Mouse (Mus musculus): Measurements from ENCODE around the gene Kat2a. TPM values are rescaled to one million over a fixed set of nuclear protein-coding genes. Genes with fewer than 3 reads are reported as not detected.

Kat2a gene
- total and polyA plus RNA-seq, 3 experiments: 59.6 to 143 (median 63.7) TPM

DNA sequence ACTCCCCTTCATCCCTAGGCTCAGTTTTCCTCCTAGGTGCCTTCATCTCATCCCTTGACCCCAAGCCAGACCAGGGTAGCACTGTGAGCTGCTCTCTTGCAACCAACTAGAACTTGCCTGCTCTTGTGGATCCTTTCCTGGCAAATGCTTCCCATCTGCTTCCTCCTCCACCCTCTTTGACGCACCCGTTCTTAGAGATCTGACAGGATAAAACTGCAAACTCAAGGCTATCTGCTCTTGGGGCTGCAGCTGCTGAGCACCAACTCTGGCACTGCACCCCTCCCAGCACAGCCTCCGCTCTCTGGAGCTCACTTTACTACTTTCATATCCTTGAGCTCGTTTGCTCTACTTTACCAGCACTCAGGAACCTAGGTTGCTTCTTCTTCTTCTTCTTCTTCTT, 36.4 kb upstream of the Kat2a start (continued):
- no peak for TF ChIP-seq RCOR1 (IDR thresholded peaks at IDR 0.05; ENCODE audit: low read depth, low read length)
- TF ChIP-seq USF1 (IDR thresholded peaks at IDR 0.05; ENCODE audit: low read depth, low read length): no peak
- no peak for TF ChIP-seq MAZ (IDR thresholded peaks at IDR 0.05; ENCODE audit: low read depth, low read length)

DNA sequence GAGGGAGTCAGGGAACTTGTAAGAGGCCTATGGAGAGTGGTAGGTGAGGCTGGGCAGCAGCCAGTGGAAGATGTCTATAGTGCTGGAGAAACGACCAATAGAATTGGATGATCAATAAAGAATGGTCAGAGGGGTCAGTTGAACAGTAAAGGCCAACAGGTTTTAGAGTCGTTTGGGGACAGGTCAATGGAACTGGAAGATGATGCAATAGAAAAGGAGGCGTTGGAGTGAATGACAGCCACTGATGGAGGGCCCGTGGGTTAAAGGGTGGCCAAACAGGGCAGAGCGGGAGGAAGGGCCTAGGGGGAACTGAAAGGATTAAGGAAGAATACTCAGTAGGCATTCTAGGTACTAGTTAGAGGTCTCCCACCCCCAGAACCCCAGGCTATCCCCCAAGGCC, 34.8 kb upstream of the Kat2a start:
- H3K9ac ChIP-seq (ENCODE audit: control insufficient read depth, low read depth, low read length, poor library complexity, severe bottlenecking): no peak overlapping the region
- no peaks in the 10 kb centered on the region for H3K9me3 ChIP-seq (replicated peaks; ENCODE audit: insufficient read depth, low read length)
- TF ChIP-seq CTCF (IDR thresholded peaks at IDR 0.05 in 2 of 3, conservative IDR thresholded peaks at IDR 0.05 in 1 of 3; ENCODE audit: control insufficient read depth in 1 of 3, insufficient read depth in 1 of 3, low read depth in 2 of 3, low read length in 3 of 3, poor library complexity in 1 of 3, severe bottlenecking in 1 of 3) (no peak), EP300 (IDR thresholded peaks at IDR 0.05; ENCODE audit: low read depth in 1 of 2, low read length in 2 of 2) (no peak), NRF1 (IDR thresholded peaks at IDR 0.05; ENCODE audit: insufficient read depth, low read depth, low read length, poor library complexity, severe bottlenecking) (no peak)
- H3K27me3 ChIP-seq (ENCODE audit: control insufficient read depth in 1 of 2, insufficient read depth in 2 of 2, low read length in 2 of 2): no peaks in the 10 kb centered on the region
- DNase-seq (ENCODE audit: low read depth, low spot score): no peak
- no peak overlapping the region for H3K4me3 ChIP-seq (ENCODE audit: control insufficient read depth in 1 of 2, insufficient read depth in 1 of 2, low read depth in 2 of 2, low read length in 2 of 2)
- no peaks in the 10 kb centered on the region for H3K79me2 ChIP-seq (ENCODE audit: control insufficient read depth, insufficient read depth, low read length, poor library complexity)
- 0 out of 4 replicates have a peak, but pooled peaks cover 0 to 5% of the 10 kb centered on the region in 2 experiments for H3K36me3 ChIP-seq (ENCODE audit: control insufficient read depth in 1 of 2, insufficient read depth in 2 of 2, low read length in 2 of 2)
- H3K27ac ChIP-seq (ENCODE audit: control insufficient read depth, low read depth, low read length): no peak overlapping the region
- peaks cover 3 to 9% of the 10 kb centered on the region in 2 experiments; a peak in 3 of 4 replicates for H3K4me1 ChIP-seq (ENCODE audit: control insufficient read depth in 1 of 2, insufficient read depth in 2 of 2, low read length in 2 of 2)

DNA sequence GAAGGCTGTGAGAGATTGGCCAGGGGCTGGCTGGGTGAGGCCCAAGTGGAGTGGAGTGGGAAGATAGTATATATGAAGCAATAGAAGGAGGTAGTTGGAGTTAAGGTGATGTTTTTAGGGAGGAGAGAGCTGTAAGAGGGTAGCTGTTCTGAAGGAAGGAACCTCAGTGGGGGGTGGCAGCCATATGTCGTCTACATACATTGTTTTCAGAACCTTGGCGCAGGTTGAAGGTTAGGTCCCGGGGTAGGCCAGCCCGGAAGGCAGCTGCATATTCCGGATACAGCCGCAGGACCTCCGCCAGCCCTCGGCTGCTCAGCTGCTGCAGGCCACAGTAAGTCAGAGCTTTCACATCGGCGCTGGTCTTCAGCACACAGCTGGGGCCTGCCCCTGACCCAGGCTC, 34.3 kb upstream of the Kat2a start:
- H3K36me3 ChIP-seq (ENCODE audit: control insufficient read depth in 1 of 2, insufficient read depth in 2 of 2, low read length in 2 of 2): 0 out of 4 replicates have a peak, but pooled peaks cover 0 to 5% of the 10 kb centered on the region in 2 experiments
- H3K4me1 ChIP-seq (ENCODE audit: control insufficient read depth in 1 of 2, insufficient read depth in 2 of 2, low read length in 2 of 2): peaks cover 3 to 9% of the 10 kb centered on the region in 2 experiments; a peak in 3 of 4 replicates
- TF ChIP-seq USF1 (IDR thresholded peaks at IDR 0.05; ENCODE audit: low read depth, low read length) (no peak), SMC3 (IDR thresholded peaks at IDR 0.05; ENCODE audit: low read depth, low read length) (no peak), HCFC1 (IDR thresholded peaks at IDR 0.05; ENCODE audit: low read depth, low read length) (no peak)
- no peak overlapping the region for H3K27ac ChIP-seq (ENCODE audit: control insufficient read depth, low read depth, low read length)
- H3K9ac ChIP-seq (ENCODE audit: control insufficient read depth, low read depth, low read length, poor library complexity, severe bottlenecking): no peak overlapping the region
- H3K27me3 ChIP-seq (ENCODE audit: control insufficient read depth in 1 of 2, insufficient read depth in 2 of 2, low read length in 2 of 2): no peaks in the 10 kb centered on the region
- no peak for DNase-seq (ENCODE audit: low read depth, low spot score)
- no peaks in the 10 kb centered on the region for H3K79me2 ChIP-seq (ENCODE audit: control insufficient read depth, insufficient read depth, low read length, poor library complexity)
- H3K4me3 ChIP-seq (ENCODE audit: control insufficient read depth in 1 of 2, insufficient read depth in 1 of 2, low read depth in 2 of 2, low read length in 2 of 2): no peak overlapping the region
- no peaks in the 10 kb centered on the region for H3K9me3 ChIP-seq (replicated peaks; ENCODE audit: insufficient read depth, low read length)

GRCm38 (mm10) chr11:100745085-100745484, 32.8 kb upstream of the Kat2a start:
- no peaks in the 10 kb centered on the region for H3K9me3 ChIP-seq (replicated peaks; ENCODE audit: insufficient read depth, low read length)
- DNase-seq (ENCODE audit: low read depth, low spot score): peak; percentile 84
- H3K4me1 ChIP-seq (ENCODE audit: control insufficient read depth in 1 of 2, insufficient read depth in 2 of 2, low read length in 2 of 2): peaks cover 3 to 9% of the 10 kb centered on the region in 2 experiments; a peak in 3 of 4 replicates
- no peaks in the 10 kb centered on the region for H3K79me2 ChIP-seq (ENCODE audit: control insufficient read depth, insufficient read depth, low read length, poor library complexity)
- no peaks in the 10 kb centered on the region for H3K27me3 ChIP-seq (ENCODE audit: control insufficient read depth in 1 of 2, insufficient read depth in 2 of 2, low read length in 2 of 2)
- H3K9ac ChIP-seq (ENCODE audit: control insufficient read depth, low read depth, low read length, poor library complexity, severe bottlenecking): no peak overlapping the region
- H3K4me3 ChIP-seq (ENCODE audit: control insufficient read depth in 1 of 2, insufficient read depth in 1 of 2, low read depth in 2 of 2, low read length in 2 of 2): no peak overlapping the region
- no peak overlapping the region for H3K27ac ChIP-seq (ENCODE audit: control insufficient read depth, low read depth, low read length)
- H3K36me3 ChIP-seq (ENCODE audit: control insufficient read depth in 1 of 2, insufficient read depth in 2 of 2, low read length in 2 of 2): 0 out of 4 replicates have a peak, but pooled peaks cover 0 to 5% of the 10 kb centered on the region in 2 experiments
- no peak for TF ChIP-seq USF1 (IDR thresholded peaks at IDR 0.05; ENCODE audit: low read depth, low read length)
- TF ChIP-seq MEF2A (IDR thresholded peaks at IDR 0.05; ENCODE audit: extremely low read depth, insufficient replicate concordance, low read depth, low read length, poor library complexity, severe bottlenecking): no peak
- 0 out of 2 replicates have a peak, but pooled peaks have one; percentile 34 for TF ChIP-seq HCFC1 (IDR thresholded peaks at IDR 0.05; ENCODE audit: low read depth, low read length)
- TF ChIP-seq NRF1 (IDR thresholded peaks at IDR 0.05; ENCODE audit: insufficient read depth, low read depth, low read length, poor library complexity, severe bottlenecking): no peak
- peak; percentile 24; the same call in 1 of the 2 replicates for TF ChIP-seq SIN3A (IDR thresholded peaks at IDR 0.05; ENCODE audit: low read length)
- TF ChIP-seq CHD1 (IDR thresholded peaks at IDR 0.05; ENCODE audit: low read depth, low read length): no peak
- no peak for TF ChIP-seq ETS1 (IDR thresholded peaks at IDR 0.05; ENCODE audit: low read depth, low read length)
- TF ChIP-seq TBP (IDR thresholded peaks at IDR 0.05; ENCODE audit: low read depth, low read length): no peak
- peak; percentile 55 for TF ChIP-seq ZNF384 (IDR thresholded peaks at IDR 0.05; ENCODE audit: low read depth, low read length)
- no peak for TF ChIP-seq GABPA (IDR thresholded peaks at IDR 0.05; ENCODE audit: low read depth, low read length)
- no peak for TF ChIP-seq MXI1 (IDR thresholded peaks at IDR 0.05; ENCODE audit: low read depth, low read length)
- TF ChIP-seq MAFK (IDR thresholded peaks at IDR 0.05; ENCODE audit: borderline replicate concordance, low read depth, low read length): no peak
- peak; percentile 78 for TF ChIP-seq ZC3H11A (IDR thresholded peaks at IDR 0.05; ENCODE audit: low read depth, low read length)
- peak; percentile 26; the same call in 1 of the 2 replicates for TF ChIP-seq NELFE (IDR thresholded peaks at IDR 0.05; ENCODE audit: low read depth, low read length)
- no peak for TF ChIP-seq CHD2 (IDR thresholded peaks at IDR 0.05; ENCODE audit: low read length)
- TF ChIP-seq EP300 (IDR thresholded peaks at IDR 0.05; ENCODE audit: low read depth in 1 of 2, low read length in 2 of 2): no peak
- peak; percentile 69 for TF ChIP-seq RAD21 (IDR thresholded peaks at IDR 0.05; ENCODE audit: low read depth, low read length)
- TF ChIP-seq RCOR1 (IDR thresholded peaks at IDR 0.05; ENCODE audit: low read depth, low read length): 0 out of 2 replicates have a peak, but pooled peaks have one; percentile 32
- no peak for TF ChIP-seq ZKSCAN1 (IDR thresholded peaks at IDR 0.05; ENCODE audit: low read depth, low read length)

All from MEL (cell line).